Mouse (Mus musculus) liver (tissue): ENCODE data around the gene Stt3b.

ENCODE experiments used
- DNase-seq: peaks from one replicate; pipeline ENCODE4 v3.0.0-alpha.2; 2020; ENCODE audit warnings: mixed read lengths

The Stt3b gene

GRCm38 (mm10) chr9:115209737-115210136 lies 100.5 kb downstream of the Stt3b start:
- peak; percentile 47 for DNase-seq

- DNase-seq, result no peak
These were observed 104.0 kb downstream of the Stt3b start for GRCm38 (mm10) chr9:115206219-115206618.

GRCm38 (mm10) chr9:115205491-115205890 lies 104.7 kb downstream of the Stt3b start:
- DNase-seq, result peak; percentile 26

GRCm38 (mm10) chr9:115203136-115203535 lies 107.1 kb downstream of the Stt3b start:
- DNase-seq, result peak; percentile 52

GRCm38 (mm10) chr9:115201264-115201663 lies 109.0 kb downstream of the Stt3b start:
- DNase-seq, result no peak

GRCm38 (mm10) chr9:115200166-115200862 lies 109.9 kb downstream of the Stt3b start:
- DNase-seq, result no peak

- DNase-seq, result no peak
These were observed 113.1 kb downstream of the Stt3b start for GRCm38 (mm10) chr9:115197082-115197481.

- peak; percentile 35 for DNase-seq
These were observed 117.3 kb downstream of the Stt3b start for GRCm38 (mm10) chr9:115192890-115193289.
